Mouse (Mus musculus) monocyte, adult 2 months (primary cell): ENCODE measurements around the gene Cep162.
A peak's percentile ranks its signal among the peaks of the same experiment; 100 is the strongest.

ENCODE experiments used
- DNase-seq, 2 experiments: peaks; one replicate each; pipeline ENCODE4 v3.0.0; 2022; ENCODE audit warnings: low spot score in 2 of 2, low read depth in 1 of 2

The Cep162 gene

GRCm38 (mm10) chr9:87254903-87255695 is at the start of gene Cep162:
Gene Cep162 (minus strand): TSS chr9:87255536.
- peak; percentile 42 to 73 for DNase-seq

- DNase-seq: no peak
Measured at GRCm38 (mm10) chr9:87303196-87303595, 47.9 kb upstream of the Cep162 start.

GRCm38 (mm10) chr9:87298900-87299299 is 43.6 kb upstream of the Cep162 start:
- DNase-seq: no peak

- DNase-seq: no peak
Measured at GRCm38 (mm10) chr9:87297522-87297921, 42.2 kb upstream of the Cep162 start.

- DNase-seq: no peak
Measured at GRCm38 (mm10) chr9:87255696-87256030, 327 bp upstream of the Cep162 start.

GRCm38 (mm10) chr9:87248118-87248517 is 7.2 kb downstream of the Cep162 start:
- no peak for DNase-seq

- DNase-seq: no peak
Measured at GRCm38 (mm10) chr9:87247678-87248077, 7.7 kb downstream of the Cep162 start.

- DNase-seq: no peak
Measured at GRCm38 (mm10) chr9:87213204-87213603, 42.1 kb downstream of the Cep162 start.

GRCm38 (mm10) chr9:87210830-87211339 is 44.5 kb downstream of the Cep162 start:
- DNase-seq: no peak

- DNase-seq: no peak
Measured at GRCm38 (mm10) chr9:87202431-87202830, 52.9 kb downstream of the Cep162 start.

- DNase-seq: no peak
Measured at GRCm38 (mm10) chr9:87200919-87201318, 54.4 kb downstream of the Cep162 start.

- DNase-seq: no peak
Measured at GRCm38 (mm10) chr9:87200426-87200825, 54.9 kb downstream of the Cep162 start.

- no peak for DNase-seq
Measured at GRCm38 (mm10) chr9:87198036-87198435, 57.3 kb downstream of the Cep162 start.

GRCm38 (mm10) chr9:87197277-87197676 is 58.1 kb downstream of the Cep162 start:
- no peak for DNase-seq

GRCm38 (mm10) chr9:87193721-87194120 is 61.6 kb downstream of the Cep162 start:
- DNase-seq: no peak

- no peak for DNase-seq
Measured at GRCm38 (mm10) chr9:87187336-87187735, 68.0 kb downstream of the Cep162 start.

- no peak for DNase-seq
Measured at GRCm38 (mm10) chr9:87182231-87182630, 73.1 kb downstream of the Cep162 start.

GRCm38 (mm10) chr9:87178534-87178933 is 76.8 kb downstream of the Cep162 start:
- DNase-seq: no peak

GRCm38 (mm10) chr9:87171517-87171916 is 83.8 kb downstream of the Cep162 start:
- no peak for DNase-seq

GRCm38 (mm10) chr9:87170891-87171290 is 84.4 kb downstream of the Cep162 start:
- no peak for DNase-seq

- DNase-seq: no peak
Measured at GRCm38 (mm10) chr9:87169144-87169543, 86.2 kb downstream of the Cep162 start.

- DNase-seq: no peak
Measured at GRCm38 (mm10) chr9:87168051-87168450, 87.3 kb downstream of the Cep162 start.
